Mouse (Mus musculus): ENCODE measurements around the gene Tmem176b. TPM values are rescaled to one million over a fixed set of nuclear protein-coding genes. Genes with fewer than 3 reads are reported as not detected.
"Not testable (repeated sequence)": the region's sequence is repeated elsewhere in the genome, so short reads cannot be mapped to it uniquely, and the experiment has no call there.

Tmem176b gene
- polyA plus RNA-seq, 1 experiment, result 49.0 TPM

DNA sequence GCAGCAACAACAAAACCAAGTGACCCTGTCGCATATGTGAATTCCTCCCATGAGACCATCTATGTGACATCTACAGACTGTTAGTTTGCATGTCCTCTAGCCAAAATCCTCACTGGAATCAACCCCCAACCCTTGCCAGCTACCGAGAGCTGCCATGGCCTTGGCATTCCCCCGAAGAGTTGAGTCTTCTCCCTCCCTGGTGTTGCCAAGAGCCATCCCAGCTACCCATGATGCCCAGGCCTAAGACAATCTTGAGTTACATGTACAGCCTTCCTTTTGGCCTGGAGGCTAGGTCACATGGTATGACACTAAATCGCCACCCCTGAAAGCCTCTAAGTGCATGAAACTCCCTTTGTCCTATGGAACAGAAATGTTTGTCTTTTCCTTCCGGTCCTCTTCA is 10.2 kb downstream of the Tmem176b start:
- TF ChIP-seq POLR2A (IDR thresholded peaks at IDR 0.05; ENCODE audit: control insufficient read depth, low read depth, low read length), result no peak
- TF ChIP-seq CTCF (IDR thresholded peaks at IDR 0.05; ENCODE audit: control insufficient read depth, insufficient read depth, insufficient replicate concordance, low read depth, low read length), result no peak
- Histone ChIP-seq H3K27me3 (ENCODE audit: control insufficient read depth, insufficient read depth, low read length) (no peaks in the 10 kb centered on the region), H3K27ac (ENCODE audit: control insufficient read depth, insufficient read depth, low read depth, low read length) (no peak overlapping the region), H3K4me1 (ENCODE audit: control insufficient read depth, insufficient read depth, low read length) (no peaks in the 10 kb centered on the region), H3K36me3 (ENCODE audit: control insufficient read depth, insufficient read depth, low read length) (no peaks in the 10 kb centered on the region), H3K4me3 (ENCODE audit: control insufficient read depth, low read depth, low read length) (no peak overlapping the region)

DNA sequence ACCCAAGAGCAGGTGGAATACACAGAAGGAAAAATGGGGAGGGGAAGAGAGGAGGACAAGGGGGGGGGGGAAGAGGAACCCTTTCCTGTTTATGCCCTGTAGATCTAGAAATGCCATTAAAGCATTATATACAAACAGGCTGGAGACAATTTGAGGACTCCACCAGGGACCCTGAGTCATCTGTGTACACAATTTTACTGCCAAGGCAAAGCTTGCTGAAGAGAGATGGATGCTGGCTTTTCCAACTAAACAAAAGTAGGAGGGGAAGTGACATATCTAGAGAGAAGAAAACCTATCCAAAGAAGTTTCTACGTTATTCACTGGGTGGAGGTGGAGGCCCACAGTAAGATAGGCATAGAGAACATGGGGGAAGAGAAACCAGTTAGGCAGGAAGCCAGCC is 11.1 kb downstream of the Tmem176b start:
- H3K27me3 ChIP-seq (ENCODE audit: control insufficient read depth, insufficient read depth, low read length), result no peaks in the 10 kb centered on the region
- H3K4me3 ChIP-seq (ENCODE audit: control insufficient read depth, low read depth, low read length), result no peak overlapping the region
- no peaks in the 10 kb centered on the region for H3K4me1 ChIP-seq (ENCODE audit: control insufficient read depth, insufficient read depth, low read length)
- no peaks in the 10 kb centered on the region for H3K36me3 ChIP-seq (ENCODE audit: control insufficient read depth, insufficient read depth, low read length)
- H3K27ac ChIP-seq (ENCODE audit: control insufficient read depth, insufficient read depth, low read depth, low read length), result no peak overlapping the region
- no peak for TF ChIP-seq CTCF (IDR thresholded peaks at IDR 0.05; ENCODE audit: control insufficient read depth, insufficient read depth, insufficient replicate concordance, low read depth, low read length)

DNA sequence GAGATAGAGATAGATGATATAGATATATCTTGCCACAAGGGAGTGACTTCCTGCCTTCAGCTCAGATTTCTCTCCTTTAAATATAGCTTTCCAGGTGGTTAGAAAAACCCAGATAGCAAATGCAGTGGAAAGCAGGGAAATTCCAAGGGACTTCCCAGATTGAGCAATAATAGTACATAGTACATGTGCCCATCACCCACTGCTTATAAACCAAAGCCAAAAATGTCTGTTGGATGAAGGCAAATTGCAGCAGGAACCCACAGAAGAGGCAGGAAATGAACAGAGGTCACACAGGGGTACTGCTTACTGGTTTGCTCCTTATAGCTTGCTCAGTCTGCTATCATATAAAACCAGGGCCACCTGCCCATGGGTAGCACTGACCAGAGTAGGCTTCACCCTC is 11.6 kb downstream of the Tmem176b start:
- H3K4me1 ChIP-seq (ENCODE audit: control insufficient read depth, insufficient read depth, low read length), result no peaks in the 10 kb centered on the region
- H3K4me3 ChIP-seq (ENCODE audit: control insufficient read depth, low read depth, low read length), result no peak overlapping the region
- 0 out of 2 replicates have a peak overlapping the region, but pooled peaks have one; percentile 32 for H3K27ac ChIP-seq (ENCODE audit: control insufficient read depth, insufficient read depth, low read depth, low read length)
- no peak for TF ChIP-seq POLR2A (IDR thresholded peaks at IDR 0.05; ENCODE audit: control insufficient read depth, low read depth, low read length)
- no peak for TF ChIP-seq CTCF (IDR thresholded peaks at IDR 0.05; ENCODE audit: control insufficient read depth, insufficient read depth, insufficient replicate concordance, low read depth, low read length)
- no peaks in the 10 kb centered on the region for H3K27me3 ChIP-seq (ENCODE audit: control insufficient read depth, insufficient read depth, low read length)
- H3K36me3 ChIP-seq (ENCODE audit: control insufficient read depth, insufficient read depth, low read length), result no peaks in the 10 kb centered on the region

DNA sequence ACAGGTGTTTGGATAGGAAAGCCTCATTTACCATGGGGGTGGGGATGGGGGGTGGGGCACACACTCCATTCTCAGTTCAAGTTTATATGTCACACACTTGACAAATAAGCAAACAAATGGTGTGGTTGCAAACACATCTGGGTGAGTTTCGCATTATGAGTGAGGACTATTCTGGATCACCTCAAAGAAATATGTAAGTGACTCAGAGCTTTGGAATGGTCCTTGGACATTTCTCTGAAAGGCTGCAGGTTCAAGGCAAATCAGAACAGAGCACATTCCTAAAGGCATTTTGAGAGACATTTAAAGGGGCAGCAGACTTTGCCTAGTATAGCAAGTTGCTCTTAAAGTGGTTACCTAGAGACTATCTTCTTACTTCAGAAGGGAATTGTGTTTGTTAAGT is 12.3 kb downstream of the Tmem176b start:
- Histone ChIP-seq H3K27ac (ENCODE audit: control insufficient read depth, insufficient read depth, low read depth, low read length) (no peak overlapping the region), H3K4me3 (ENCODE audit: control insufficient read depth, low read depth, low read length) (no peak overlapping the region)
- TF ChIP-seq POLR2A (IDR thresholded peaks at IDR 0.05; ENCODE audit: control insufficient read depth, low read depth, low read length), result no peak
- TF ChIP-seq CTCF (IDR thresholded peaks at IDR 0.05; ENCODE audit: control insufficient read depth, insufficient read depth, insufficient replicate concordance, low read depth, low read length), result no peak

DNA sequence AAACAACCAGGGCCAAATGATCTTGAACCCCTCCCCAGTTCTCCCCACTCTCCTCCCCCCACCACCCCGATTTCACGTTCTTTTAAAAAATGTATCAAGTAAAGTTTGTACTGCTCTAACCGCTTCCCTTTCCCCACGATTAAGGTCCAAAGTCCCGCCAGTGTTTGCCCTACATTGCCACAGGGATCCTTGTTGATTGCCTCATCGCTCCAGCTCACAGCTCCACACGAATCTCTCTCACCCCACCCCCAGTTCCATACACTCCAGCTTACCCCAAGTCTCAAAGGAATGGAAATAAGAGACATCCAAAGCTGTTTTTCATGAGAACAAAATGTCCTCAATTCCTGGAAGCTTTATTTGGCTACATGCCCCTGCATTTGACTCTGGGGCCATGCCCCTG is 16.3 kb downstream of the Tmem176b start:
- H3K4me3 ChIP-seq (ENCODE audit: control insufficient read depth, low read depth, low read length), result no peak overlapping the region
- H3K27me3 ChIP-seq (ENCODE audit: control insufficient read depth, insufficient read depth, low read length), result no peaks in the 10 kb centered on the region
- TF ChIP-seq CTCF (IDR thresholded peaks at IDR 0.05; ENCODE audit: control insufficient read depth, insufficient read depth, insufficient replicate concordance, low read depth, low read length) (no peak), POLR2A (IDR thresholded peaks at IDR 0.05; ENCODE audit: control insufficient read depth, low read depth, low read length) (no peak)
- no peaks in the 10 kb centered on the region for H3K36me3 ChIP-seq (ENCODE audit: control insufficient read depth, insufficient read depth, low read length)
- no peaks in the 10 kb centered on the region; the same call in 1 of the 2 replicates for H3K4me1 ChIP-seq (ENCODE audit: control insufficient read depth, insufficient read depth, low read length)
- no peak overlapping the region for H3K27ac ChIP-seq (ENCODE audit: control insufficient read depth, insufficient read depth, low read depth, low read length)

More for the DNA sequence above, 12.3 kb downstream of the Tmem176b start:
- H3K4me1 ChIP-seq (ENCODE audit: control insufficient read depth, insufficient read depth, low read length), result no peaks in the 10 kb centered on the region
- no peaks in the 10 kb centered on the region for H3K36me3 ChIP-seq (ENCODE audit: control insufficient read depth, insufficient read depth, low read length)
- H3K27me3 ChIP-seq (ENCODE audit: control insufficient read depth, insufficient read depth, low read length), result no peaks in the 10 kb centered on the region

DNA sequence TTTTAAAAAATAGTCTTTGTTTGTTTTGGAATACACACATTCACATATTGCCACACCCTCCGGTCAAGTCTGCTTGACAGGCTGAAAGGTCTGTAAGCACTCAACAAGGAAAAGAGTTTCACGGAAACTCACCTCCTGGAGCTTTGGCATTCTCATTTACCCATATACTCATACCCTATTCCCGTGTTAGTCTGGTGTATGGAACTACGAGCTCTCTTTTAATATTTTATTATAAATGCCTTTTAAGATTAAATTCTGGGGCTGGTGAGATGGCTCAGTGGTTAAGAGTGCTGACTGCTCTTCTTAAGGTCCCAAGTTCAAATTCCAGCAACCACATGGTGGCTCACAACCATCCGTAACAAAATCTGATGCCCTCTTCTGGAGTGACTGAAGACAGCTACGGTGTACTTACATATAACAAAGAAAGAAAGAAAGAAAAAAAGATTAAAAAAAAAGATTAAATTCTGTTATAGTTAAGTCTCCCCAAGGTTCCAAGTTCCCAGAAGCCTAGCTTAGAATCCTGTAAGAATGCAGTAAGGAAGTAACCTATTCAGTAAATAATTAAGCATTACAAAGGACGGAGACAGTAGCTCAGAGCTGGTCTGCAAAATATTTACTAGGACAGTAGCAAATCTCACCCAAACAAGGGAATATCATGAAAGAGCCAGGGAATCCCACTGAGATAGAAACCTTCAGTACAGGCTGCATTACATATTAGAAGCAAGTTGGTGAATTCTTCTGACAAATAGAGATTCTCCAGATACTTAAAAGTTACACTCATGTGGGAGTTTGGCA is 19.1 kb downstream of the Tmem176b start:
- not testable (repeated sequence) for H3K27ac ChIP-seq (ENCODE audit: control insufficient read depth, insufficient read depth, low read depth, low read length); H3K27me3 ChIP-seq (ENCODE audit: control insufficient read depth, insufficient read depth, low read length); H3K36me3 ChIP-seq (ENCODE audit: control insufficient read depth, insufficient read depth, low read length); H3K4me3 ChIP-seq (ENCODE audit: control insufficient read depth, low read depth, low read length); H3K4me1 ChIP-seq (ENCODE audit: control insufficient read depth, insufficient read depth, low read length)

DNA sequence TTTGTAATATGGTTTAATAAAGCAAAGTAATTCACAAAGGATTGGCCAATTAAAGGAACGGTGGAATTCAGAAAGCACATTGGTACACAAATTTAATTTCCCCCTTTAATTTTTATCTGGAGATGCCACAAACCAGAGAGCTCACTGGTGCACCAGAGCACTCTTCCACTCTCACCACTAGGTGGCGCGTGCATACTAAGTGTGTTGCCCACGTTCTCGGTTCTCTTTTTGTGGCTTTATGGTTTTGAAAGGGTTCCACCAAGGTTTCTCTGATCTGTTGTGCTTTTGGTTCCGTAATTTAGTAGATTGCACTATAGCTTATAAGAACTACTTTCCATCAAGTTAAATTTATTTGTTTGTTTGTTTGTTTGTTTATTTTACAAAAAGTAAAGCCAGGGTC is 23.5 kb downstream of the Tmem176b start:
- no peak overlapping the region for H3K4me3 ChIP-seq (ENCODE audit: control insufficient read depth, low read depth, low read length)
- H3K27me3 ChIP-seq (ENCODE audit: control insufficient read depth, insufficient read depth, low read length), result no peaks in the 10 kb centered on the region
- peaks cover 6% of the 10 kb centered on the region for H3K4me1 ChIP-seq (ENCODE audit: control insufficient read depth, insufficient read depth, low read length)
- H3K27ac ChIP-seq (ENCODE audit: control insufficient read depth, insufficient read depth, low read depth, low read length), result no peak overlapping the region
- TF ChIP-seq CTCF (IDR thresholded peaks at IDR 0.05; ENCODE audit: control insufficient read depth, insufficient read depth, insufficient replicate concordance, low read depth, low read length) (peak; percentile 76; the same call in 1 of the 2 replicates), POLR2A (IDR thresholded peaks at IDR 0.05; ENCODE audit: control insufficient read depth, low read depth, low read length) (no peak)
- H3K36me3 ChIP-seq (ENCODE audit: control insufficient read depth, insufficient read depth, low read length), result no peaks in the 10 kb centered on the region

DNA sequence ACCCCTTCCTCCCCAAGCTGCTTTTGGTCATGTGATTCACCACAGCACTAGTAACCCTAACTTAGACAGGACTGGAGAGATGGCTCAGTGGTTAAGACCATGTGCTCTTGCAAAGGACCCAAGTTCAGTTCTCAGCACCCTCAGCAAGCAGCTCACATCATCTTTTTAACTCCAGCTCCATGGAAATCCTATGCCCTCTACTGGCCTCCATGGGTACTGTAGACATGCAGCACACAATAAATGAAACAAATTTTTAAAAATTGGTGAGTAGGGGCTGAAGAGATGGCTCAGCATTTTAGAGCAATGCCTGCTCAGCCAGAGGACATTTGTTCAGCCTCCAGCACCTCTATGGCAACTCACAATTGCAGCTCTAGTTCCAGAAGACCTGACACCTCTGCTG is 26.3 kb downstream of the Tmem176b start:
- Histone ChIP-seq H3K27me3 (ENCODE audit: control insufficient read depth, insufficient read depth, low read length) (no peaks in the 10 kb centered on the region), H3K4me1 (ENCODE audit: control insufficient read depth, insufficient read depth, low read length) (peaks cover 6% of the 10 kb centered on the region), H3K4me3 (ENCODE audit: control insufficient read depth, low read depth, low read length) (no peak overlapping the region), H3K27ac (ENCODE audit: control insufficient read depth, insufficient read depth, low read depth, low read length) (no peak overlapping the region), H3K36me3 (ENCODE audit: control insufficient read depth, insufficient read depth, low read length) (no peaks in the 10 kb centered on the region)
- TF ChIP-seq CTCF (IDR thresholded peaks at IDR 0.05; ENCODE audit: control insufficient read depth, insufficient read depth, insufficient replicate concordance, low read depth, low read length) (no peak), POLR2A (IDR thresholded peaks at IDR 0.05; ENCODE audit: control insufficient read depth, low read depth, low read length) (no peak)
